Mouse (Mus musculus) olfactory bulb, adult 2 months (tissue): ENCODE data around the gene Ptpn22.

Experiments
- CTCF ChIP-seq: fragments of 200-500 bp; IDR thresholded peaks from 2 replicates; pipeline ENCODE4 v1.5.1; 2012; ENCODE audit warnings: low read depth, mild to moderate bottlenecking, low read length, moderate library complexity; ENCODE audit not compliant: insufficient read depth
- POLR2A ChIP-seq: fragments of 200-500 bp; IDR thresholded peaks from 2 replicates; pipeline ENCODE4 v1.6.1; 2012; ENCODE audit warnings: mild to moderate bottlenecking, low read depth, low read length, moderate library complexity; ENCODE audit not compliant: insufficient read depth

DNA sequence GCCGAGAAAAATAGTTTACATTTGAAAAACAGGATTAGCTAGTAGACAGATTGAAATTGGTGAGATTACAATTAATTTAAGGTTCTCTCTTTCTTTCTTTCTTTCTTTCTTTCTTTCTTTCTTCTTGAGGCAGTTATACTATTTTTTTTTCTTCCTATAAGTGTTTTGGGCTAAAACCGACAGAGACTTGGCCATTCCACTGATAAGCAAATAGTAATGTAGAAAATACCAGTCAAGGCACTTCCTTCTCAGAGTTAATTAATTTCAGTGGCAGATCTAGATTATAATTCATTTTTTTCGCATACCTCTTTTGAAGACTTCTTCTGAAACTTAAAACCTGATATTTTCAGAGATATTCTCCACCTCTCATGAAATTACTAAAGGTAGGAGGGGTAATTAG is 65.7 kb downstream of the Ptpn22 start:
- TF ChIP-seq CTCF: no peak
- TF ChIP-seq POLR2A: no peak
